Mouse (Mus musculus): ENCODE data around the gene Reps2. TPM values are rescaled to one million over a fixed set of nuclear protein-coding genes. Genes with fewer than 3 reads are reported as not detected.

Reps2 gene
- total RNA-seq (2021), result 1 to 10 TPM; 2.0 to 2.7 TPM
- polyA plus RNA-seq (2012; rRNA removed), result 0.18 and 0.33 TPM in 2 replicates
- long read RNA-seq, result 0 reads

DNA sequence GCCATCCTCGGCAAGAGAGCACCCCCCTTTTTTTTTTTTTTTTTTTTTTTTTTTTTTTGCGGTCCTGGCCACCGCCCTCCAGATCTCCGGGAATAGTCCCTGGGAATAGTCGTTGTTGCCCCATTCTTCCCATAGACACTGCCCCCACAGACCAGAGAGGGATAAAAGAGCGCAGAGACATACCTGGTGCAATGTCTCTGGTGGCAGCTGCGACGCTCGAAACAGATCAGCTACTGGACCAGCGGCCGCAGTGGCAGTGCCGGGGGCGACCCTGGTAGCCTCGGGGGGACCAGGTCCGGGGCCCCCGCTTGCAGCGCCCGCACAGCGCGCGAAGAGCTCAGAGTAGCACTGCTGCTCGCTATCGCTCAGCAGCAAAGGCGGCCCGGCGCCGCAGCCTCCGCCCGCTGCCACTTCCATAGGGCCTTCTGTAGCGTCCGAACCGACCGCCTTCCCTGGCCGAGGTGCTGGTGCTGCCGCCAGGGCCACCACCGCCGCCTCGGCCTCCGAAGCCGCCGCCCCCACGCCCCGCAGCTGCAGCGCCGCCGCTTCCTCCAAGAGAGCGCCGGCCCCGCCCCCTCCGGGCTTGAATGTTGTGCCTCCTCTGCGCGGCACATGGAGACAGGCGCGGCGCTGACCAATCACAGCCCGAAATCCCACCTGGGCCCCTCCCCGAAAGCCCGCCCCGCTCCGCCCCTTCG lies at the start of gene Reps2:
Reps2 (minus strand) TSS at position 559 of the 698 bp plus-strand sequence.
- peak; percentile 82 for DNase-seq

DNA sequence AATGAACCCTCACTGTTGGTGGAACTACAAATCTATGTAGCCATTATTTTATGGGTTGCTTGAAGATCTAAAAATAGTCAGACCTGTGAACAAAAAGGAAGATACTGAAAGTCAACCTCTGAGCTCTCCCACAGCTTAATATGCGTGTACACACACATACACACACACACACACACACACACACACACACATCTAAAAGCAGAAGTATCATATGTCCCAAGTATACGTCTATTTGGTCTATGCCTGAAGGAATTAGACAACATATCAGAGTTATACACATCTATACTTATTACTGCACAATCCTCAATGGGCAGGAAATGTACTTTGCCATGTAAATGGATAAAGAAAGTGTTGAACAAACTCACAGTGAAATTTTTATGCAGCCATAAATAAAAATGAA lies 47.8 kb upstream of the Reps2 start:
- DNase-seq, result no peak

DNA sequence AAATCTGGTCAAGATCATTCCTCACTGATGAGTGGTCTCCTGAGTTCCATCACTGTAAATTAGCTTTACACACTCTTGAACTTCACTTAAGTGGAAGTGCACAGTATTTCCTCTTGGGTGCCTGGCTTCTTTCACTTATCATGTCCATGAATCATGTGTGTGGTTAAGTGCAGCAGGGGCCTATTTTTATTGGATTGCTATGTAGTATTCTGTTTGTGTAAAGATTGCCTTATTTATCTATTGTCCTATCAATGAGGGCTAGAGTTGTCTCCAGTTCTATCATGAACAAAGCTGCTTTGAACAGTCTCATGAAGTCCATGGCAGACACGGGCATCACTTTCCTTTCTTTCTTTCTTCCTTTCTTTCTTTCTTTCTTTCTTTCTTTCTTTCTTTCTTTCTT lies 41.9 kb upstream of the Reps2 start:
- DNase-seq, result no peak

DNA sequence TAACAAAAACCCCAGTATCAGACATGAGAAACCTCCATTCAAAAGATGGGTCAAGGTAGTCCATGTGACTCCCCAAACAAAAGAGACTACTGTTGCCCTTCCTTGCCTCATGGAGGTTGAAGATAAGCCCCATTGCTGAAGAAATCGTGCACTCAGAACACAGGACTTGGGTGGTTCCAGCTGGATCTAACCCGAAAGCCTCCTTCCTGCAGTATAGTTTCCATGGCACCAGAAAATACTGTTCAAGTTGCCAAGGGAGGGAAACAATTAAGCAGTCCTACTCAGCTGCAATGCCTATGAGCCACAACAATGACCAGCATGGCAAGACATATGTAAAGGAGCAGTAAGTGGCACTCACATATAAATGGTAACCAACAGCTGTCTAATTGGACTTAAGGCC lies 36.1 kb upstream of the Reps2 start:
- DNase-seq, result no peak

DNA sequence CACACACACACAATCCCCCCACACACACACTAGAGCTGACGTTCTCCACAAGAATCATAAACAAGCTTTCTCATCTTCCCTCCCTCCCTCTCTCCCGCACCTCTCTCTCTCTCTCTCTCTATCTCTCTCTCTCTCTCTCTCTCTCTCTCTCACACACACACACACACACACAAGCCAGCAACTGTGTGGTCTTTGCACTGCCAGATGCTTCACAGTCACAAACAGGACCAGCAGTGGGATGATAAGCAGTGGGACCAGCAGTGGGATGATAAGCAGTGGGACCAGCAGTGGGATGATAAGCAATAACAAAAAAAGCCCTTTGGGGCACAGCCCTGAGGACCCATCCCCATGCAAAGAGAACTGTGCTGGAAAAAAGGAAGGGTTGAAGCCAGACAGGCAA lies 35.4 kb upstream of the Reps2 start:
- no peak for DNase-seq

DNA sequence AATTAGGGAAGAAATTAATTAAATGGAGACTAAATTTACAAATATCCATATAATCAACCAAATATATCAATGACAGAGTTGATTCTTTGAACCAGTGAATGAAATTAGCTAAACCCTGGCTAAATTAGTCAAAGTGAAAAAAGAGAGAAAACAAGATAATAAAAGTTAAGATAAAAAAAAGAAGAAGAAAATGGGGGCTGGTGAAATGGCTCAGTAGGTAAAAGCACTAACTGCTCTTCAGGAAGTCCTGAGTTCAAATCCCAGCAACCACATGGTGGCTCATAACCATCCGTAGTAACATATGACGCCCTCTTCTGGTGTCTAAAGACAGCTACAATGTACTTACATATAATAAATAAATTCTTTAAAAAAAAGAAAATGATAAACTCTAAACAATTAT lies 22.7 kb upstream of the Reps2 start:
- no peak for DNase-seq

DNA sequence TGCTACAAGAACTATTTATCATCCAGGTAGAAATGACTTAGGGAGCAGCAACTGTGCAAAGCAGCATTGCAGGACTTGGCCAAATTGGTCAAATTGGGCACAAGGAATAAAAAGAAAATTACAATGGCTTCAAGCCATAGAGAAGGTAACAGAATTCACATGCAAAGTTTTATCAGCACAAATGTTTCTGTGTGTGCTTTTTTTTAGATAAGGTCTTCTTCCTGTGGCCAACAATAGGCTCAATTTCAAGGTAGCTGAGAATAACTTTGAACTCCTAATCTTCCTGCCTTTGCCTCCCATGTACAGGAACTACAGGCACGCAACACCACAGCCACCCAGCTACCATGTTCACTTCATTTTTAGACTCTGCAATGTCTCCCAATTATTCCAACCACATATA lies 16.7 kb upstream of the Reps2 start:
- no peak for DNase-seq

DNA sequence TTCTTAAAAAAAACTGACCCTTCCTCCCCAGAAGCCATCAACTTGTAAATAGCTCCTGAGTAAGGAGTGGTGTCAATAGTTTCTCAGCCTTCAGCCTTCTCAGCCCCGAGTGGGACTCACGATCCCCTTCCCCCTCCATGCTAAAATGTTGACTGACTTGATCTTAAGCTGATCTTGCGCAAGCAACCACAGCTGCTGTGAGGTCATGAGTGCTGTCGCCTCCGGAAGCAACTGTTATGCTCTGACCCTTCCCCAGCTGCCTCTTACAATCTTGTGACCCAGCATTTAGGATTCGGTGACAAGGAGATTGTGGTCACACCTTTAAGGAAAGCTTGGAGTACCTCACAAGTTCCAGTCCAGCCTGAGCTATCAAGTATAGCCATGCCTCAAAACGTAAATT lies 10.1 kb upstream of the Reps2 start:
- DNase-seq, result no peak

DNA sequence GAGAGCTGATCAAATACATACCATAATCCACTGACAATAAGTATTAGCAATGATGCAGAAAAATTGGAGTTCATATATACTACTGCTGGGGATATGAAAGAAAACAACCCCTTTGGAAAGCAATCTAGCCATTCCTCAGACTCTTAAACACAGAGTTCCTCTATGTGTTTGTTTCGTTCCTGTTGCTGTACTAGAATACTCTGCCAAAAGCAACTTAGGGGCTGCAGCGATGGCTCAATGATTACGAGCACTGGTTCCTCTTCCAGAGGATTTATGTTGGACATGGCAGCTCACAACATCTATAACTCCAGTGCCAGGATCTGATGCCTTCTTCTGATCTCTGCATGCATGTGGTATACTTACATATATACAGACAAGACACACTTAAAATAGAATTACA lies 9.0 kb upstream of the Reps2 start:
- DNase-seq, result no peak

DNA sequence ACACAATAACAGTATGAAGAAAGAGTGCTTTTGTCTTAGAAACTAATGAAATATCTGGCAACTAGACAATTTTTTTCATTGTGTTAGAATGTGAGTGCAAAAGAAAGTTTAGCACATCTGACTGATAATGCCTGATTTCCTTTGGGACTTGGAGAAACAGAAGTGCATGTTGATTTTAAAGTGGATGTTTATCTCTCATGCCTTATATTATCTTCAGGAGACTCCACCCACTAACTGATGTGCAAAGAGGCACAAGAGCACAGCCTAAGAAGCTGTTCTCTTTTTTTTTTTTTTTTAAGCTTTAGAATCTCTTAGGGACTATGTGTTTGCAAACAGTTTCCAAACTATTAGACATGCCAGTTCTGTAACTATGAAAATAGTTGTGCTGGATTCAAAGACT lies 7.7 kb upstream of the Reps2 start:
- no peak for DNase-seq

DNA sequence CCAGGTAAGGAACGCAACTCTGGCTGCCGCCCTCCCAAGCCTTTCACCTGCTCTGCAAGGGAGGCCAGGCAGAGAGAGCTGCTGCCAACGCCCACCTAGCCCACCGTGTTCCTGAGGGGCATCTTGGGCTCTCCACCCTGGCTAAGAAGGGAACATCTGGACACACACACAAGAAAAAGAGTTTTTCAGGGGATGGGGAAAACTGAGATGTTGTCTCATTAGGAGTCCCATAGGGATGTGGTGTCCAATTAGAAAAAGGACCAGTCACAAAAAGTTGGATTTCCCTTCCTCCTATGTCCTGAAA lies 292 bp upstream of the Reps2 start:
- no peak for DNase-seq

DNA sequence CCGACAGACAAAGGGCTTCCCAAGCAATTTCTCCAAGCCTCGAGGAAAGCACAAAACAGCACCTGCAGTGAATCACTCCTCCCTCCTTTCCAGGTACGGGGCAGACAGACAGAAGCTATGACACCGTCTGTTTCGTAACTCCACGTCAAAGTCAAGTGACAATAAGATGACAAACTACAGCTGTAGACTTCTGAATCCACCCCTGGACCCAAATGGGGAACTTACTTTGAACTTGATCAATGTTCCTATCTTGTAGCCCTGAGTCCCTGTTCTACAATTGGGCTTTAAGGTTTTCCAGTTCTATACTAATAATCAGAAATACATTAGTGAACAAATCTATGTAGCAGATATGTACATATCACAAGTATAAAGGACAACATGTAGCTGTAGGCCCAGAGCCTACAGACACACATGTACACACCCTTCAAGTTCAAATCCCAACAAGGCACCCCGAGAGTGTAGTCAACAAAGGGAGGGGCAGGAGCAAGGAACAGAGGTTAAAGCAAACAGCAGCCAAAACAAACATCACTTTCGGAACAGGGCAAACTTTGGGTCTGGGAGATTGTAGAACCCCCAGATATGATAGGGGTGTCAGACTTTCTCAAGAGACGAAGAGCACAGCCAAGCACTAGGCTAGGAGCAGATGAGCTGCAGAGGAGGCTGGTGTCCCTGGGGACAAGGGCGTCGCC lies 903 bp downstream of the Reps2 start:
- DNase-seq, result no peak

DNA sequence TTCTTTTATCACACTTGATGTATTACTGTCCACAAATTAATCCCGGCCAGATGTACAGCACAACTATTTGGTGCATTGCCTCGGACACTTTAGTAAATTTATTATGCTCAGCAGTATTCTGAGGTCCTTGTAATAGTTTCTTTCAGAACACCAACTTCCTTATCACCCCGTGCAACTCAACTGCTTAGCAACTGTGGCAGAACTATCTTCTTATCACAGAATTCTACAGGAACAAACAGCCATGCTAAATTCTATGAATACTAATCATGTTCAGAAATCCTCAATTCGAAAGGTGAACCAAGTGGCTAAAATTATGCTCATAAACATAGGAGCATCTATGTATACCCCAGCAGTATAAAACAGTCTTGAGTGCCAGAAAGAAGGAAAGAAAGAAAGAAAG lies 1.7 kb downstream of the Reps2 start:
- no peak for DNase-seq

DNA sequence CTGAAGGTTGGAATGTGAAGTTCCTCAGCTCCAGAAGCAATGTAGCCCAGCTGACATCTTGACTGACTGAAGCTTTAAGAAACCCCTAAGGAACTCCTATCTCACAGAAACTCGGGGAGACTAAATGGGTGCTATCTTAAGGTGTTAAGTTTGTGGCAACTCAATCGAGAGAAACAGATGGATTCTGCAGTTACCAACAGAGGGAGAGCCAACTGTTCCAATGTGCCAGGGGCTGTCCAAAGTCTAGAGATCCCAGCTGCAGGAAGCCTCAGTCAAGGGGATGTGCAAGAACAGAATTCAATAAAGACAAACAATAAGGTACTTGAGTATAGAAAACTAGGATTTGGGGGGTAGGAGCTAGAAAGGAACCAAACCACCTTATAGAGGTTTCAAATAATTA lies 8.3 kb downstream of the Reps2 start:
- DNase-seq, result no peak

DNA sequence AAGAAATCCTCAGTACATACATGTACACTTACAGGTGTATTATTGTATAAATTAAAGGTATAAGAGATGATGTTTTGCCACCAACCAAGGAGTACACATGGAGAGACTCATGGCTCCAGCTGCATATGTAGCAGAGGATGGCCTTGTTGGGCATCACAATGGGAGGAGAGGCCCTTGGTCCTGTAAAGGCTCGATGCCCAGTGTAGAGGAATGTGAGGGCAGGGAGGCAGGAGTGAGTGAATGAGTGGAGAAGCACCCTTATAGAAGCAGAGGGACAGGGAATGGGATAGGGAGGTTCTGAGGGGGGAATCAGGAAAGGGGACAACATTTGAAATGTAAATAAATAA lies 21.4 kb downstream of the Reps2 start:
- DNase-seq, result no peak

DNA sequence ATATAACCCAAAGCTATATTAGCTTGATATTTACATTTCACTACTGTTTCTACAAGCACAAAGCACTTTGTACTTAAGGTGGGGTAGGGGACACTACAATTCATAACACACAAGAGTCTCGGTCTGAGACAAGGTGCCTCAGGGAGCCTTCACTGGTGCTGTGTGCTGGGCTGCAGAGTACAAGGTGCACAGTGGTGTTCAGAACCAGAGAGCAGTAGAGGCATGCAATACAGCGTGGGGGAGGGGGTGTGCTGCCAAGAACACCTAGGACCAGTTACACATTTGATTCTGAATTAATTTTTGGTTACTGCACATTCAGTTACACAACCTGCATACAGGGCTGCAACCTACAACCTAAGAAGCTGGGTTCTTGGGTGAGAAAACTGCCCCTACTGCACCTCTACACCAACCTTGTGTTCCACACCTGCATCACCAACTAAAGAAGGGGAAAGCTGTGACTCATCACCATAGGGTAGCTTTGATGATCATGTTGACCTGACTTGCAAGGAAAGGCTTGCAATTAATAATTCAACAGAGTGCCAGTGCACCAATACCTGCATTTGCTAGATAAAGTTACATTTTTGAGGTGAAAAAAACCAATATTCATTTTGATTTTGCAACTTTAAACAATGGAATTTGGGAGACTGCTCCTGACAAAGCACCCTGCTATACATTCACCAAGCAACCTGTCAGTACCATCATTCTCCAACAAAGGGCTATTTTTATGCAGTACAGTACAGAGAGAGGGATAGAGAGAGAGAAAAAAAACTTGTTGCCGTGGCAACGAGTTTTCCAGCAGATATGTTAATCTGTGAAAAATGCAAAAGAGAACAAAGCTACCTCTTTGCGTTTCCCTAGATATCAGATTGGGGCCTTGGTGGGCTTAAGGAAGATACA lies 22.0 kb downstream of the Reps2 start:
- no peak for DNase-seq

DNA sequence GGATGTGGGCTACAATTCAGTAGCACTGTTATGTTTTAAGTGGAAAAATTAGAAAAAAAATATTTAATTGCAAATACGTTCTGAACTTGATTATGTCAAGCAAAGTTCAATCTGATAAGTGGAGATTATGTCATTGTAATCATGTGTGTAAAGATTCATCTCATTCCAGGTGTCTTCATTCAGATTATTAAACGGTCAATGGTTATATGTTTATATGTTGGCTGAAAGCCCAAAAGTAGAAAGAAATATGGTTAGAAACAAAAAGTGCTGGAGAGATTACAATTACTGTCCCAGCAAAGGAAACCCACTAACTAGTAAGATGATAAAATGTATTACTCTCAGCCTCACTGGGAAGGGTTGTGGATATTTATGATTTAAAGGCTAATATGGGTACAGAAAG lies 23.7 kb downstream of the Reps2 start:
- DNase-seq, result no peak

DNA sequence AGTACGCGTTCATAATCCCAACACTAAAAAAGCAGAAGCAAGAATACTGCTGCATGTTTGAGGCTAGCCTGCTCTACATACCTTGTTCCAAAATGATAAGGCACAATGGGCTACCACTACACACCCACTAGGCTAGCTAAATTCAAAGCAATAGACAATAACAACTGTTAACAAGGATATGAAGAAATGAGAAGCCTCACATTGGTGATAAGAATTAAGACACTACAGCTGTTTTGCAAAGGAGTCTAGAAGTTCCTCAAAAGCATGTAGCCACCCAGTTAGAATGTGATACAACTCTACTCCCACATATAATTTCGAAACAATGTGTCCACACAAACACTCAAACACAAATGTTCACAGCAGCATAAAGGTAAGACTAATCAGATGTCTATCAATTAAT lies 24.9 kb downstream of the Reps2 start:
- DNase-seq, result no peak

DNA sequence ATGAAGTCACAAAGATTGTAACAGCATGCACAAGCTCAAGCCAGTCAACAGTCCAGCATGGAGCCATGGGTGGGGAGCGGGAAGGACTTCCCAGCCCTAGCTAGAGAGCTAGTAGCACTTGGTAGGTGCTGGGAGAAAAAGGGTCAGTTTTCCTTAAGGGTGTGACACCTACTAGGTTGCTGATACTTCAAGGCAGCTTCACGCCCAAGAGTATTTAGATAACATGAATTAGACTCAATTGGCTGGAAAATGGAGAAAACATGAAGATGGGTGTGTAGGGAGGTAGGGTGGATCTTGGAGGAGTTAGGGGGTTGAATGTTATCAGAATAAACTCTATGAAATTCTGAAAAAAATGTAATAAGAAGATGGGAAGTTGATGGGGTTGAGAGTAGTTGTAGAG lies 37.3 kb downstream of the Reps2 start:
- DNase-seq, result no peak

DNA sequence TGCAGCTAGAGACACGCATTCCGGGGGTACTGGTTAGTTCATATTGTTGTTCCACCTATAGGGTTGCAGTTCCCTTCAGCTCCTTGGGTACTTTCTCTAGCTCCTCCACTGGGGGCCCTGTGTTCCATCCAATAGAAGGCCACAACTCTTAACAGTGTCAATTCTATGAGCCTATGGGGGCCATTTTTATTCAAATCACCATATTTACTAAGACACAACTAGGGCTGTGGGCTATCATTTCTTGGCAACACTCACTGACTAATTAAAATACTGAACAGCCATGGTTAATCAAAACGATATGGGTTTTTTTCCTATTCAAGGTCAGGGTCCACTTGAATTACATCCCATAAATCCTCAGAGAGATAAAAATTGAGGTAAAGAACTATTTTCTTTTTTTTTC lies 43.8 kb downstream of the Reps2 start:
- DNase-seq, result no peak

DNA sequence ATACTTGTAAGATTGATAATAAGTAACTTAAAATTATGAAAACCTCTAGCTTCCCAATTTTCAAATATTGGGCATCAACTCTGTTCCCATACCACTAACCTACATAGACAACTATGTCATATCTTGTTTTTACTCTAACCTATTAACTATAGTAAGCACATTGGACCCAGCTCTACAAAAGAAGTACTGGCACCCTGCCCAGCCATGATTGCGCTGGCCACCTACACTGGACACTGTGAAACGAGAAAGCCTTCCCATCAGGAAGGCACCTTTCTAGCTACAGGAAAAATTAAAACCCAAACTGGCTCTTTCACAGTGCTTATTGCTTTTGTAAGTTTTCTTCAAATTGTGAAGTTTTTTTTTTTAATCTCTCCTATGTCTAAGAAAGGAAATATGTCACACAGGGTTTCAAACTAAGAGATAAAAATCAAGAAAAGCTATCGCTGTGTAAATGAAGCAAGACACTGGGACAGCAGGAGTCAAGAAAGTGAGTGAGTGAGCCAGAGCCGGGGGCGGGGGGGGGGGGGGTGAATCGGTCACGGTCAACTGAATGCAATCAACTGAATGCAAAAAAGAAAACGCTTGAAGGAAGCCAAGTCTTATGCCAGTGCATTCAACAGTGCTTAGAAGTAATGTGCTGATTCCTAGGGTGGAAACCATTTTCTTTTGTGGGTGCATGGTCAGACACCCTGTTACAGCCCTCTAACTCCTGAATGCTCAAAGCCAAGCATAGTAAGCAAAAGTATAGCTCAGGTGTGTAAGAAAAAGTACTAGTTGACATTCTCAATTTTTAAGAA lies 52.2 kb downstream of the Reps2 start:
- peak; percentile 10 for DNase-seq

DNA sequence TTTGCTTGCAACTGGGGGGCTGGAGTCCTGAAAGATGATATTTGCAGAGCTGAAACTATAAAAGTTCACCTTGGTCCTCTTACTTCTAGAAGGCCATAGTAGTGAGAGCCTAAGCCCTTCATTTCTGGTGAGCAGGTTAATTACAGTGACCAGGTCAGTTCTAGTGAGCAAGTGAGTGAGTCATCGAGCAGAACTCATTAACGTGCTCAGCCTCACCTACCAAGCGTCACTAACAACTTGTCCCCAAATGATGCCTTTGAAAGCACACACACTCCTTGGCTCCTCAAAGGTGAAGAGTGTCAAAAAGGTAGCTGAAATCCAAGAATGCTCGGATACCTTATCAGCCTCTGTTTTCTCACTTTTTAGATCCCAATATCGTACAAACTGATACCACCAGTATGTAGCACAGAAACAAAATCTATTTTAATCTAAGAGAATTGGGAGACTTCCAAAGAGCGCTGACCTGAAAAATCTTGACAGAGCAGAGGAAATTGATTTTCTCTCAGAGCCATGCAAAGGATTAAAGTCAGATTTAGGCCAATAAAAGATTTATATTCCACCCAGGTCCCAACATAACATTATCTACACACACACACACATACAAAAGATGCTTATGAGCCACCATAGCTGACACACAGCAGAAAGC lies 53.2 kb downstream of the Reps2 start:
- DNase-seq, result no peak
